Comparison of ENCODE assay signal across 12 mouse cellular contexts in genomic region chr7:129918240-129919200, GRCm38 (mm10).
DNase-seq lines count a peak whose midpoint lies in the region; ATAC-seq and TF ChIP-seq lines count a peak whose summit lies in the region.
"Had no signal": no experiment of that assay in that cellular context is flagged by ENCODE, and none has a peak within 500 bp of the region (broad histone marks: within the 10 kb centered on the region; RNA-seq: fewer than 3 reads in every experiment).

No protein-coding gene starts in this region.

- H3K4me1 ChIP-seq in kidney, embryonic 16.5 days (ENCODE audit: insufficient read depth, low read length) = 0 out of 2 replicates have a peak, but pooled peaks cover 4% of the 10 kb centered on the region
- H3K4me1 ChIP-seq in liver, embryonic 11.5 days (replicated peaks; ENCODE audit: control insufficient read depth, insufficient read depth, low read length) = no peaks in the 10 kb centered on the region

- 77% methylated on average over 18 of the region's 18 CpGs for WGBS in kidney, embryonic 16.5 days
- WGBS in liver, embryonic 11.5 days = 86% methylated on average over 18 of the region's 18 CpGs

- no peaks in the 10 kb centered on the region for H3K36me3 ChIP-seq in kidney, embryonic 16.5 days (ENCODE audit: insufficient read depth, low read length)
- no peaks in the 10 kb centered on the region for H3K36me3 ChIP-seq in liver, embryonic 11.5 days (ENCODE audit: control insufficient read depth, insufficient read depth, low read length)
- H3K36me3 ChIP-seq: limb, embryonic 15.5 days had no signal

- no peak for TF ChIP-seq POLR2A in brain, embryonic 14.5 days (IDR thresholded peaks at IDR 0.05; ENCODE audit: borderline replicate concordance, extremely low read depth, insufficient read depth, insufficient read length, poor library complexity, severe bottlenecking)

- H3K27me3 ChIP-seq in kidney, embryonic 16.5 days (ENCODE audit: insufficient read depth, low read length) = no peaks in the 10 kb centered on the region
- H3K27me3 ChIP-seq in liver, embryonic 11.5 days (replicated peaks; ENCODE audit: control insufficient read depth, insufficient read depth, low read length) = no peaks in the 10 kb centered on the region
- H3K27me3 ChIP-seq: limb, embryonic 15.5 days had no signal

- DNase-seq in kidney, postnatal 14 days = peak; percentile 27
- peak; percentile 89 for DNase-seq in brain, embryonic 14.5 days (ENCODE audit: low read depth)
- peak; percentile 45 to 61 for DNase-seq in cerebellum, postnatal 25 days
- DNase-seq in layer of hippocampus, postnatal 14 days (ENCODE audit: low spot score in 2 of 2) = peak; percentile 22 to 67
- no peak for DNase-seq in liver, embryonic 11.5 days (ENCODE audit: low spot score)
- DNase-seq in kidney, postnatal 4 days = no peak
- no peak for DNase-seq in thymus, postnatal 4 days
- DNase-seq: adrenal gland, adult 2 months; kidney, adult 9 months; thymus, adult 2 months had no signal

- no peak overlapping the region for H3K27ac ChIP-seq in kidney, embryonic 16.5 days (ENCODE audit: low read length)
- no peak overlapping the region for H3K27ac ChIP-seq in liver, embryonic 11.5 days (ENCODE audit: low read depth, low read length)
- H3K27ac ChIP-seq: limb, embryonic 15.5 days had no signal

- H3K9me3 ChIP-seq in kidney, embryonic 16.5 days (ENCODE audit: low read length) = no peaks in the 10 kb centered on the region
- no peaks in the 10 kb centered on the region for H3K9me3 ChIP-seq in liver, embryonic 11.5 days (ENCODE audit: control insufficient read depth, low read length)
- H3K9me3 ChIP-seq: limb, embryonic 15.5 days had no signal

- H3K9ac ChIP-seq in kidney, embryonic 16.5 days (replicated peaks; ENCODE audit: low read length) = no peak overlapping the region
- no peak overlapping the region for H3K9ac ChIP-seq in liver, embryonic 11.5 days (ENCODE audit: low read depth, low read length)
- H3K9ac ChIP-seq: limb, embryonic 15.5 days had no signal

- no peak overlapping the region for H3K4me3 ChIP-seq in kidney, embryonic 16.5 days (ENCODE audit: low read length)
- H3K4me3 ChIP-seq in liver, embryonic 11.5 days (ENCODE audit: low read depth, low read length) = no peak overlapping the region
- H3K4me3 ChIP-seq: limb, embryonic 15.5 days had no signal

- H3K4me2 ChIP-seq in kidney, embryonic 16.5 days (replicated peaks; ENCODE audit: low read depth, low read length) = no peak overlapping the region
- no peak overlapping the region for H3K4me2 ChIP-seq in liver, embryonic 11.5 days
- H3K4me2 ChIP-seq: limb, embryonic 15.5 days had no signal

- no peak for ATAC-seq in kidney, embryonic 16.5 days (ENCODE audit: low FRiP score, low TSS enrichment)
- ATAC-seq in liver, embryonic 11.5 days (replicated peaks; ENCODE audit: low FRiP score) = no peak

- TF ChIP-seq CTCF in brain, embryonic 14.5 days (IDR thresholded peaks at IDR 0.05; ENCODE audit: borderline replicate concordance, extremely low read depth, insufficient read depth, insufficient read length) = no peak

Comparison
In these comparisons a context has a peak if more than half of its experiments do, and no peak if none do; other contexts are left out.
1. DNase-seq: peak in kidney, postnatal 14 days (single experiment), brain, embryonic 14.5 days (single experiment), cerebellum, postnatal 25 days (2 of 2) and layer of hippocampus, postnatal 14 days (2 of 2); none in liver, embryonic 11.5 days (single experiment), kidney, postnatal 4 days (0 of 2) and thymus, postnatal 4 days (single experiment).